Mouse (Mus musculus) adrenal gland (tissue): Measurements from ENCODE around the gene Notum.
"Not testable (repeated sequence)": the region's sequence is repeated elsewhere in the genome, so short reads cannot be mapped to it uniquely, and the experiment has no call there.

Experiments
- intact Hi-C: fragments of 180-260 bp; cut with DNase I; formaldehyde crosslinking; loops from one replicate; pipeline ENCODE4 v1.15.1; 2025

Gene Notum

DNA sequence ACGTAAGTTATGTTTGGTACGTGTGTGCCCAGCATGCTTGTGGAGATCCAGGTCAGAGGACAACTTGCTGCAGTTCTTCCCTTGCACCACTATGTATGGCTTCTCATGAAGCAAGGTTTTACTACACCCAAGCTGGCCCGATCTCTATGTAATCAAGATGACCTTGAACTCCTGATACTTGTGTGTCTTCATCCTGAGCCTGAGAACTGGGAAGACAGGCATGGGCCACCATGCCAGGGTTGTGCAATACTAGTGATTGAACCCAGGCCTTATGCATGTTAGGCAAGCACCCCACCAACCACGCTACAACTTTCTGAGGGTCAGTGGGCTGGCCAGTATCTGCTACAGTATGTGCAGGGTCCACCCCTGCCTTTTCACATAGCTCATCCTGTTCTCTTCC is 16.0 kb upstream of the Notum start:
- intact Hi-C loops: no loop called here

DNA sequence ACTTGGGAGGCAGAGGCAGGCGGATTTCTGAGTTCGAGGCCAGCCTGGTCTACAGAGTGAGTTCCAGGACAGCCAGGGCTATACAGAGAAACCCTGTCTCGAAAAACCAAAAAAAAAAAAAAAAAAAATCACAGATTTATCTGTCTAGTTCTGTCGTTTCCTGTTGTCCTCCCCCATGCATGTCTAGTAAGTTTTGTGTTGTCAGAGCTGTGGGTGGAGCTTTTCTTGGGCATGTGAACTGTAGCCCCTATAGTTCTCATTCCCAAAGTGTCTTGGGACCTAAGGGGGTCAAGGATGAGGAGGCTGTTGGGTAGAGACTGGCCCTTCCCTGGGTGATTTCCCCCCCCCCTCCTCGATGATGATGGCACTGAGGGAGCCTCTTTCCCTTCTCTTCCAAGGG is 14.9 kb upstream of the Notum start:
- intact Hi-C loops: not testable (repeated sequence)

DNA sequence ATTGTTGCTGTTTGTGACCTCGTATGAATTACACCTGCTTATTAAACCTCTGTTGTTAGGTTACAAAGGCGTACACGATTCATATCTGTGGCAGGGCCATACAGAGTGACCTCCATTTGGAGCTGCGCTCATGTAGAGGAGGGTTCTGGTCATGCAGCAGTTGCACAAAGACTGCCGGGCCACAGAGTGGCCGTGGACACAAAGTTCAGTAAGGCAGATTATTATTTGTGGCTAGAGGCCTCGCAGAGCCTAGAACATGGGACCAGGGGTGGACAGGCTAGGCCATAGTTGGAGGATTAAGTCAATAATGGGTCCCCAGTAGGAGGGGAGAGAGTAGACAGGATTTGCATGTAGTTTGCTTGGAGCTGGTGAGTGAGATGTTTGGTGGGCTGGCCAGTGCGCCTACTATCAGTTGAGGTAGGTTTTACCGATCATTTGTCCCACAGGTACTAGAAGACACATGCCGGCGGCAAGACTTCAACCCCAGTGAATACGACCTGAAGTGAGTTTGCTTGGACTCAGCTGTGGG is 12.7 kb upstream of the Notum start:
- intact Hi-C loops: no loop called here

GRCm38 (mm10) chr11:120672687-120673593 is 12.0 kb upstream of the Notum start, which contains the start of gene Aspscr1:
Gene Aspscr1, plus strand, starts transcription at chr11:120672973.
- intact Hi-C loops: no loop called here

DNA sequence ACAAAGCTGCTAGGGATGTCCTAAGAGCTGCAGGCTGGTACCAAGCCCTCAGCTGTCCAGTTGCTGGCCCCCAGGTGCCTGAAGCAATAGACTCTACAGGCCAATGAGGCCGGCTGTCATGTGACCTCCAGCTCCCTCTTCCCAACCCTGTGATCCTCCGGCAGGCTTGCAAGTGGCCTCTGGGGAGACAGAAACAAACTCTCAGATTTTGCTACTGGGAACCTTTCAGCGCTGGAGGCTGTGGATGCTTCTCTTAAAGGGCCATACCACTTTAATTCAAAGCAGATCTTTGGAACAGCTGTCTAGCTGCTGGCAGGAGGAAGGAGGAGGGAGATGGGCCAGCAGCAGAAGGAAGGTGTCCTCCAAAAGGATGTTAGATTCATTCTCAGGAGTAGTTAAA is 5.6 kb upstream of the Notum start:
- intact Hi-C loops: no loop called here

GRCm38 (mm10) chr11:120665406-120665805 is 4.4 kb upstream of the Notum start:
- intact Hi-C loops: no loop called here

DNA sequence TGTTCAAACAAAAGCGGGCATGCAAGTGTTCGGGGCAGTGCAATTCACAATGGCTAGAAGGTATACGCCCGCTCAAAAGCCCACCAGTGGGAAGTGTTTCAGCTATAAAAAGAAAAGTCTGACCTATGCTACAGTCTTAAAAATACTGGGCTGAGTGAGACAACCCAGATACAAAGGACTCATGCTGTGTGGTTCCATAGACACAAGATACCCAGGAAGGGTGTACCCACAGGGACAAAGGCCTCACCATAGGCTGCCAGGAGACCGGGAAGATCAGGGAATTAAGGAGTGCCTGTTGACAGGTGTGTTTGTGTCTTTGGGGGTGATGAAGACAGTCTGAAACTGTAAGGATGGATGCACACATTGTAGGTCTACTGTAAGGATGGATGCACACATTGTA is 2.7 kb upstream of the Notum start:
- intact Hi-C loops: no loop called here

DNA sequence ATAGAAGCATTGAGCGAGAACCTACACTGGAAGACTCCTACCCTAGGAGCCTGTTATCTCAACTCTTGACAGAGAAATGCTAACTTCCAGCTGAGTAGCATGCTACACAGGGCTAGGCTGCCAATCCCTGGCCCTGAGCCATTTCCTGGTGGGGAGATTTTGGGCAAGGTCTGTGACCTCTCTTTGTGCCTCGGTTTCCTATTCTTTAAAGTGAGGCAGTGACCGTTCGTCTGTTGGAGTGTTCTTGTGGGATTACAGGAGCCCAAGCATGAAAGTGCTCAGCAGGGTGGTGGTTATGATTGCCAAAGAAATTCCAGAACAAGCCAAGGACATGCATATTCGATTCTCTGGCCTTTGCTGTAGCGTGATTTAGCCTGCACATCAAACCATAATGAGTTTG is 1.8 kb upstream of the Notum start:
- intact Hi-C loops: no loop called here

GRCm38 (mm10) chr11:120660301-120661075 is 487 bp downstream of the Notum start:
- intact Hi-C loops: no loop called here

DNA sequence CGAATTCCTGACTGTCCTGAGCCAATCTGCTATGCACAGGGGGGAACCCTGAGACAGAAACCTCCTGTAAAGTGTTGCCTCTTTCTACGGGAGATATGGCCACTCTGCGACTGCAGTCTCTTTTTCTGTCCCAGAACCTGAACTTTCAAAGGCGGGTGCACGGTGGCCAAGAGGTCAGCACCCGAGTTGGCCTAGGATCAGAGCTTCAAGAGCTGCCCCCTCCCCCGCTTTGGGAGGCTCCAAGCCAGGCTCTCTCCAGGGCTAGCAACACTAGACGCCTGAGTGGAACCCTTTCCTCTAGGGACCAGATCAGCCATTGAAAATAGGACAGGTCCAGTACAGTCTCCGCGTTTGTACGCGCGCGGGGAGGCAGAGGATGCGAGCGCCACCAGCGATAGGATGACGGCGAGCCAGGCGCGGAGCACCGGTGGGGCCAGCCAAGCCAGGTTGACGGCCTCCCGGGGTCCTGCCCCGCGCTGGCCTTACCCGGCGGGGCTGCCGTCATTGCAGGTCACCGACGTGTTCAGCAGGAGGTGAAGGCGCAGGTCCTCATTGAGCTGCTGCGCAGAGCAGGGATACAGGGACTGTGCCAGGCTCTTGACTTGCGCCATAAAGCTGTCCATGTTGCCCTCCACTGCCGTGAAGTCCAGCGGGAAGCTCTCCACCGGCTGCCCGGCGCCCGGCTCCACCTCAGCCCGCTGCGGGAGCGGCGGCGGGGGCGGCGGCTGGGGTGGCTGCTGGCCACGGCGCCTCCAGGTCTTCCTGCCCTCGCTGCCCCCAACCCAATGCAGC is 1.3 kb downstream of the Notum start:
- intact Hi-C loops: loop anchor here (2.0 to 5.0 kb wide), 2 partner anchors 53 to 118 kb away; partner anchors contain the start of genes Cenpx and Lrrc45

DNA sequence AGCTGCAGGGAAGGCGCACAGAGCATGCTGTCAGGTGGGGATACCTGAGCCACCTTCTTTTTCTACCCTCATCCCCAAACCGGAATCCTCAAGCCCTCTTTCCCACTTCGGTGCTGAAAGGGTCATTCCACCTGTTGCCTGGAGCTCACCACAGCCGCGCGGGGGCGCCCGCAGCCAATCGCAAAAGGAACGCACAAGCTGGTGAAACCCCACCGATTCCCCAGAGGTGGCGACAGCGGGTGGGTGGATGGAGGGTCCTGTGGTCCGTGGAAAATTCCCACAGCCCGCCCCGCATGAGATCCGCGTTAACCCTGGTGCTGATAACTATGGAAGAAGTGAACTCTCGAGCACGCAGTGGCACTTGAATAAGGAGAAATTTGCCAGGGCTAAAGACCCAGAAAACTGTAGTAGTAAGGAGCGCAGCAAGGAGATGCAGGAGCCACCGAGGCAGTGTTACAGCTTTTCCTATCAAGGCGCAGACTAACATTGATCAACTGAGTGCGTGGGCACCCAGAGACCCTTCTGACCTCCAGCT is 2.0 kb downstream of the Notum start:
- intact Hi-C loops: loop anchor here (2.0 to 5.0 kb wide), 2 partner anchors 54 to 118 kb away; partner anchors contain the start of genes Cenpx and Lrrc45

- intact Hi-C loops: loop anchor here (5.0 kb wide), 1 partner anchor 120 kb away; no protein-coding TSS in a partner anchor
These were observed 3.7 kb downstream of the Notum start for GRCm38 (mm10) chr11:120657301-120657700.

DNA sequence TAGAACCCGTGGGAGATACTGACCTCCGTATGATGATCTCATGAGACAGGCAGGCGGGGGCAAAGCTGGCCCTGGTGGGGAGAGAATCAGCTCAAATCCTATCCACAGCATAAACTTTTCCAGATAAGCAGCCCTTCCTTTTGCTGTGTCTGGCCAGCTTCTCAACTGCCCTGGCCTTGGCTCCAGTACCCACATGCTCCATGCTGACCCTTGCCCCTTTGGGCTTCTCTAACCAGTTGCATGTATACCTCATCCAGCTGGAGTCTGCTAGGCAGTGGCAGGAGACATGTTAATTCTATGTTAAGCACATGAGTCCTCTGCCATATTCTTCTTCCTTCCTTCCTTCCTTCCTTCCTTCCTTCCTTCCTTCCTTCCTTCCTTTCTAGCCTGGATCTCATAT is 6.2 kb downstream of the Notum start:
- intact Hi-C loops: loop anchor here (5.0 kb wide), 1 partner anchor 123 kb away; no protein-coding TSS in a partner anchor

GRCm38 (mm10) chr11:120651872-120652271 is 9.1 kb downstream of the Notum start:
- intact Hi-C loops: no loop called here

DNA sequence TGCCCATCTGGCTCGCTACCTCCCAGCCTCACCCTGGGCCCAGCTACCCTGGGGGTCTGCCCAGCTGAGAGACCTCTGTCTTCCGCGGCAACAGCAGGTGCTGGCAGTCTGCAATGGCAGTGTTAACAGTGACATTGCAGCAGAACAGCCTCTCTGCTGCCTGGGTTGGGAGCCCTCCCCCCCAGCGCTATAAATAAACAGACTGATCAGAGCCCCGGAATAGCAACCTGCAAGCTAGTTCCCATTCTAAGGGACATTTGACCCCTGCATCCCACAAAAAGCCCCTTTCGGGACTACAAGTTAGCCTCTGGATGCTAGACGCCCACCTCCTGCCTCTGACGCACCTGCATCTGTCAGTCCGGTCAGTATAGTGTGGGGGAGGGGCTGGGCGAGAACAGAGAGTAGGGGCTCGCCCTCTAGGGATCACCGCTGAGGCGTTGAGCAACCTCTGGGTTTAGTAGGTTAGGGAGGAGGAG is 12.9 kb downstream of the Notum start, which contains the start of gene Myadml2:
Myadml2 (minus strand) TSS at position 158 of the 476 bp plus-strand sequence.
- intact Hi-C loops: no loop called here

DNA sequence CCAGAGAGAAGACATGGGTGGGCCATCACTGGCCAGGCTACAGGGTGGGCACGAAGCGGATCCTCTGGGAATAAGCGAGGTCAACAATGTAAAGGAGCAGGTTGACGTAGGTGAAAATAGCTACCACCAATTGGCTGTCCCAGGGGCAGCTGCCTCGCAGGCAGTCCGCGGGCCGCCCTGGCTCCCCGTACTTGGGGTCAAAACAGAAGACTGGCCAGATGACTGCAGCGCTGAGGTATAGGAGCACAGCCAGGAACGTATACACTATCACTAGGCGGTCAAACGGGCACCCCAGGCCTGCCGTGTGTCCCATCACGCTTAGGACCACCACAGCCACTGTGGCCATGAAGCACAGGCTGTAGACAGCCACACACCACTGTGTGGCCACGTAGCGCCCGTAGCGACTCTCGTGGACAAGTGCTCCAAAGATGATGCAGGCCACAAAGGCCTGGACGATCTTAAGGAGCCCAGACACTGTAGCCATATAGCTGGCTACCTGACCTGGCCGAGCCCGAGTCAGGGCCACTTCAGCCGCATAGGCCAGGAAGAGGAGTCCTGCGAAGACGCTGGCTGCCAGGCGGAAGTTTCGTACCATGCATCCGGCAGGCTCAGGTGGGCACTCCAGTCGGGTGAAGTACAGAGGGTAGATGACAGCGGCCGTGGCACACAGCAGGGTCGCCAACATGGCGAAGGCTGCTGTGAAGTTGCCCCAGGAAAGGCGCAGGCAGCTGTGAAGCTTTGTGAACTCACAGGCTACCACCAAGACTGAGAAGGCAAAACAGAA is 13.7 kb downstream of the Notum start:
- intact Hi-C loops: no loop called here

- intact Hi-C loops: no loop called here
These were observed 17.4 kb downstream of the Notum start, which contains the start of gene Pycr1 for GRCm38 (mm10) chr11:120643601-120643987. Gene Pycr1, minus strand, starts transcription at chr11:120643769.

- intact Hi-C loops: no loop called here
These were observed 17.9 kb downstream of the Notum start for GRCm38 (mm10) chr11:120642939-120643600.

DNA sequence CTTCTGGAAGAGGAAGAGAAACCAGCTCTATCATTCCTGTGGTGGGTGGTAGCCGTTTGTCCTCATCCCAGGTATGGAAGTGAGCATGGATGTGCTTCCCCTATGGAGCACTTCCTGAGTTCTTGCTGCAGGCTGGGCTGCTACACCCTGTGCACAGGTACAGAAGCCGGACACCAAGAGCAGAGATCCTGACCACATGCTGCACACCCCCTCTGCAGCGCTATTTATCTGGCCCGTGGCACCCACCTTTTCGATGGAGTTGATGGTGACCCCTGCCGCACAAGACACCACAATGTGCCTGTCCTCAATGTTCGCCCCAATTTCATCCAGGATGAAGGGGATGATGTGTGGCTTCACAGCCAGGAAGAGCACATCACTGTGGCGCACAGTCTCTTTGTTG is 19.1 kb downstream of the Notum start:
- intact Hi-C loops: no loop called here
